Mouse (Mus musculus) lung, adult 2 months (tissue): ENCODE data around the gene Prrt1.

ENCODE experiments used
- CTCF ChIP-seq: fragments of 200-500 bp; IDR thresholded peaks from 2 replicates; pipeline ENCODE4 v1.5.1; 2011; ENCODE audit warnings: mild to moderate bottlenecking, low read length, control low read depth; ENCODE audit not compliant: insufficient read depth
- POLR2A ChIP-seq: fragments of 200-500 bp; IDR thresholded peaks from 2 replicates; pipeline ENCODE4 v1.6.1; 2011; ENCODE audit warnings: low read depth, mild to moderate bottlenecking, control low read depth, low read length, borderline replicate concordance; ENCODE audit errors: extremely low read depth

- TF ChIP-seq CTCF: no peak
- TF ChIP-seq POLR2A: no peak
Measured at GRCm38 (mm10) chr17:34639461-34640255, 10.3 kb downstream of the Prrt1 start.
